Mouse (Mus musculus): ENCODE data around the gene Mtfmt. TPM values are rescaled to one million over a fixed set of nuclear protein-coding genes. Genes with fewer than 3 reads are reported as not detected.

Mtfmt gene
- 11.7 and 17.8 TPM in 2 replicates for polyA plus RNA-seq (2015; fragmentation: Nextera tagmentation; extraction: Ambion mirVana)

DNA sequence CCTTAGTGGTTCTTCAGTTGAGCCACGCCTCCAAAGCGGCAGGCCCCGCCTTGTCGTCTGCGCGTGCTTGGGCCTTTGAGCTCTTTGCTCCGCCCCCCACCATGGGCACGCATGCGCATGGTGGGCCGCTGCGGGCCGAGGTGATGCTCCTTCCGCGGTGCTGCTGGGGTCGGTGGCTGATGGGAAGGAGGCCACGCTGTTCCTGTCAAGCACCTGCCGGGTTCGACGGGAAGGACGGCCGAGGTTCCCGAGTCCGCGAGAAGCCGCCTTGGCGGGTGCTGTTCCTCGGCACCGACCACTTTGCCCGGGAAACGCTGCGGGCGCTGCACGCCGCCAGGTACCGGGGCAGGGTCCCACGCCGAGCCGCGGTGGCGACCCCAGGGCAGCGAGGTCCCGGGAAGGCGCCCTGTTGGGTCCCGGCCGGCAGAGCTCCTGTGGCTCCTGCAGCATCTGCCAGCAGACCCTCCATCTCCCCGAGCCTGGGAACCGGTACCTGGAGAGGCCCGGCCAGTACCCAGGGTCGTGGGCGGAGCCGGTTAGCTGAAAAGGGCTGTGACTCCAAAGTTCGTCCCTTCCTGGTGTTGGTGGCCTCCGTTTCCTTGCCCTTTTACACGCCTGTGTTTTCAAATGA, at the start of gene Mtfmt:
Gene Mtfmt, plus strand, starts transcription at position 112 of the 631 bp plus-strand sequence.

DNA sequence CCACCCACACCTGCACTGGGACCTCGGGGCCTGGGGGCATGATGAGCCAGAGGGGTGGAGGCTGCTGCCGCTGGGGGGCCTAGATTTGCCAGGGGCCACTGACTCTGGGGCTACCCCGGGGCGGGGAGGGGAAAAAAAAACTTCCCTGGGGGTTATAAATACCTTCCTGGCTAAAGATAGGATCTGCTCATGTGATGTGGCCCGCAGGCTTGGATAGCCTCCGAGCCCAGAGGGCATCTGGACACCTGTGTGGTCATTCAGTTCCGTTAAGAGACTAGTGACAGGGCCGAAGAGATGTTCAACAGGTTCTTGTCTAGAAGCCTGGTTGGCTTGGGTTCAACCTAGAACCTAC, 44.0 kb upstream of the Mtfmt start, which contains the start of gene Kbtbd13:
Gene Kbtbd13, minus strand, starts transcription at position 40 of the 352 bp plus-strand sequence.

DNA sequence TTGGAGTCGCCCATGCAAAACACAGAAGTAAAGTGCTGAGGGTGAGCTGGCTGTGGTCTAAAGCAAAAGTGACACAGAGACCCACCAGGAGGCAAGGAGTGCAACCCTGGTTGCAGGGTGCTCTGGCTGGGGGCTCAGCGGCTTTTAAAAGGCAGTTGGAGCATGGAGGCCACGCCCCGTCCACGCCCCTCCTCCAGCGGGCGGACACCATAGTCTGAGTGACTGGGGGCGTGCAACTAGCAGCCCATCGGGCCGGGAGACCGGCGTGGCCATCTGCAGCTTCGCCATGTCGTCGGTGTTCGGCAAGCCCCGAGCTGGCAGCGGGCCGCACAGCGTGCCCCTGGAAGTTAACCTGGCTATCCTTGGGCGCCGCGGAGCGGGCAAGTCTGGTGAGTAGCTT, 37.3 kb upstream of the Mtfmt start, which contains the start of gene Rasl12:
Gene Rasl12, plus strand, starts transcription at position 228 of the 400 bp plus-strand sequence.

DNA sequence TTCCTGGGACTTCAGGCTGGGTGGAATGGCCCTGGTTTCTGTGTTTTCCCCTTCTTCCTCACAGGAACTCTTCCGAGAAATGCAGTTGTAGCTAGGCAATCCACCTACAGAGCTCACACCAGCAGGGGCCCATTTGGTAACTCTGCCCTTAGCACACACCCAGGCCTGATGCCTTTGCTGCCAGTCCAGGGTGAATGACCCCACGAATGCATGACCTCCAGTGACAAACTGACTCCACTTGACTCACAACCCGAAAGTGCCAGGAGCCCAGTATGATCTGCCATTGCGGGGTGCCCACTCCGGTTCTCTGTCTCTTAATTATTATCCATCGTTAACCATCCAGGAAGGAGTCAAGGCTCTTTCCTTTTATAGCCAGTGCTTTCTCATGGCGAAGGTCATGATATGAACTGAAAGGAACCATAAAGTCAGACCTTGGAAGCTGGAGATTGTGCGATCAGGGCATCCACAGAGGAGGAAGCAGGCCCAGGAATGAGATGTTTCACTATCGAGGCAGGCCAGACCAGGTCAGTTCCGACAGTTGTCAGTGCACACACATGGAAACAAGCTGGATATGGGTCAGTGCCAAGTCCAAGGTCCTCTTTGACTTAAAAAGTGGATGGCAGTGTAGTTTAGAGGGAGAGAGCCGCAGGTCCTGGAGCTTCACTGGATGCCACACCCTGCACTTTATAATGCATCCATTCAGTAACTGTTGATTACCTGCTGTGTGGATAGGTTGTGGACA, 12.7 kb upstream of the Mtfmt start, which contains the start of gene Slc51b:
Gene Slc51b, minus strand, starts transcription at position 196 of the 742 bp plus-strand sequence.

DNA sequence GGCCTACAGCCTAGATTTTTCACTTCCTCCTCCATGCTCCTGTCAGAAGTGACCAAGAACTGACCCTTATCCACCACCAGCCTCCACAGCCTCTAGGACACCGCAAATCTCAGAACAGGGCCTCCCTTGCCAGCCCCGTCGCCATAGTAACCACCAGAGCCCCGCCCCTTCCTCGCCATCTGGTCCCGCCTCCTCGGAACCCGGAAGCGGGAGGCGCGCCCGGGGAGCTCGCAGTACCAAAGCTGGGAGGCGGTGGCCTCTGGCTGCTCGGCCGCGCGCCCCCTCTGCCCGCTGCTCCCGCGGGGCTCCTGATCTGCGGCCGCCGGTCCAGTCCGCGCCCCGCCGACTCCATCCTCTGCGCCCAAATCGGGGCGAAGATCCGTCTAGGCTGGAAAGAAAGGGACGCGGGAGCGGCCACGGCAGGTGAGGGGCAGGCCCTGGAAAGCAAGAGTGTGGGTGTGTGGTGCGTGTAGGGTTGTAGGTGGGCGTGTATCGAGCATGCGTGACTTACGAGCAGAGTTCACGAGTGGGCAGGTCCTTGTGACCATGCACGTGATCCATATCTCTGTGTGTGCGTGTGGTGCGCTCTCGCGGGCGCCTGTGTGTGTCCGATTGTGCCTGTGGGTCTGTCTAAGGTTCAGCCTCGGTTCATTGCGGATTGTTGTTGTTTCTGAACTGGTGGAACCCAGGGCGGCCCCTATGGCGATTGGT, 25.3 kb downstream of the Mtfmt start, which contains the start of gene Spg21:
Gene Spg21, plus strand, starts transcription at position 216 of the 711 bp plus-strand sequence.

Other genes starting within 250 kb of the Mtfmt start
- gene Parp16, start 240.4 kb upstream of the Mtfmt start, polyA plus RNA-seq (2015; fragmentation: Nextera tagmentation; extraction: Ambion mirVana), result 14.7 and 25.6 TPM in 2 replicates
- gene Cilp, start 170.6 kb upstream of the Mtfmt start, polyA plus RNA-seq (2015; fragmentation: Nextera tagmentation; extraction: Ambion mirVana), result 1.2 and 2.6 TPM in 2 replicates
- gene Clpx, start 141.5 kb upstream of the Mtfmt start, polyA plus RNA-seq (2015; fragmentation: Nextera tagmentation; extraction: Ambion mirVana), result 52.5 and 74.9 TPM in 2 replicates
- gene Pdcd7, start 89.7 kb upstream of the Mtfmt start, polyA plus RNA-seq (2015; fragmentation: Nextera tagmentation; extraction: Ambion mirVana), result 8.5 and 11.2 TPM in 2 replicates
- 0.09 and 0.10 TPM in 2 replicates for gene Ubap1l, start 74.7 kb upstream of the Mtfmt start, polyA plus RNA-seq (2015; fragmentation: Nextera tagmentation; extraction: Ambion mirVana)
- 0.26 and 0.35 TPM in 2 replicates for gene Kbtbd13, start 44.1 kb upstream of the Mtfmt start, polyA plus RNA-seq (2015; fragmentation: Nextera tagmentation; extraction: Ambion mirVana)
- 3.5 and 4.7 TPM in 2 replicates for gene Rasl12, start 37.3 kb upstream of the Mtfmt start, polyA plus RNA-seq (2015; fragmentation: Nextera tagmentation; extraction: Ambion mirVana)
- gene Slc51b, start 12.8 kb upstream of the Mtfmt start, polyA plus RNA-seq (2015; fragmentation: Nextera tagmentation; extraction: Ambion mirVana), result 1.3 TPM in 1 of 2 replicates, not detected in the other
- 85.8 and 102 TPM in 2 replicates for gene Spg21, start 25.2 kb downstream of the Mtfmt start, polyA plus RNA-seq (2015; fragmentation: Nextera tagmentation; extraction: Ambion mirVana)
- 0.10 TPM in 1 of 2 replicates, not detected in the other for gene Ankdd1a, start 84.4 kb downstream of the Mtfmt start, polyA plus RNA-seq (2015; fragmentation: Nextera tagmentation; extraction: Ambion mirVana)
- 21.8 and 32.3 TPM in 2 replicates for gene Plekho2, start 144.3 kb downstream of the Mtfmt start, polyA plus RNA-seq (2015; fragmentation: Nextera tagmentation; extraction: Ambion mirVana)
- gene Pif1, start 151.4 kb downstream of the Mtfmt start, polyA plus RNA-seq (2015; fragmentation: Nextera tagmentation; extraction: Ambion mirVana), result 1.6 and 2.4 TPM in 2 replicates
- 17.9 and 26.3 TPM in 2 replicates for gene Rbpms2, start 193.9 kb downstream of the Mtfmt start, polyA plus RNA-seq (2015; fragmentation: Nextera tagmentation; extraction: Ambion mirVana)
- gene Oaz2, start 232.2 kb downstream of the Mtfmt start, polyA plus RNA-seq (2015; fragmentation: Nextera tagmentation; extraction: Ambion mirVana), result 278 and 284 TPM in 2 replicates

Data from adrenal gland, postnatal 0 days (tissue).